Mouse (Mus musculus): ENCODE measurements at regions not wholly inside any gene's neighbourhood (a gene's known extent, or its start where the extent isn't known, plus 50 kb on each side); places are given as distances from the start of the nearest gene placed in this dataset.

DNA sequence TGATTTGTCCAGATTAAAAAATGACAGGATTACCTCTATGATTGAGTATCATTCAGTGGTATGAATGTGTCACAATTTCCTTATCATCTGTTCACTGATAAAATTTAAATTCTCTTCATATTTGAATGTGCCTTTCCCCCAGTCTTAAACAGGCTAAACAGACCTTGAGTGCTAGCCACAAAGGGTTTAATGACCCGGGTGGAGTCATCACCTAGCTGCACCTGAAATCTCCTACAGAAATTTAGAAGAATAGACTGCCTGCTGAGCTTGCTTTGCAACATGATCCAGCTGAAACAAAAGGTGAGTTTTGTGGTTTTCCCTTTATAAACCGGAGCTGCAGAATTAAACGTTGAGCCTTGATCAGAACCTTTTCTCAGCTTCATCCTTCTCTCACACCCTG lies 156.1 kb upstream of the Vwde start:
- TF ChIP-seq CTCF (IDR thresholded peaks at IDR 0.05; ENCODE audit: low read depth) = no peak
- no peak for TF ChIP-seq EP300 (IDR thresholded peaks at IDR 0.05; ENCODE audit: low read depth)
